Mouse (Mus musculus) heart, embryonic 15.5 days (tissue): ENCODE results near the gene Gsdma. TPM values are rescaled to one million over a fixed set of nuclear protein-coding genes. Genes with fewer than 3 reads are reported as not detected.

ENCODE experiments used
- ATAC-seq: fragments of 200-750 bp; cut with Nextera tagmentation; replicated peaks from 2 replicates; pipeline ENCODE4 v1.8.0; 2017; ENCODE audit warnings: low read depth, moderate TSS enrichment; ENCODE audit not compliant: insufficient number of reproducible peaks, insufficient read depth, low FRiP score
- H3K27ac ChIP-seq: fragments of 300-500 bp; sonication (generic); 2 replicates; pipeline ENCODE4 v1.5.1; 2015; ENCODE audit warnings: mild to moderate bottlenecking, inconsistent platforms
- H3K27me3 ChIP-seq: fragments of 300-500 bp; sonication (generic); 2 replicates; pipeline ENCODE4 v1.6.1; 2015; ENCODE audit warnings: inconsistent platforms
- H3K36me3 ChIP-seq: fragments of 300-500 bp; sonication (generic); 2 replicates; pipeline ENCODE4 v1.6.1; 2015; ENCODE audit warnings: mild to moderate bottlenecking, inconsistent platforms
- H3K4me1 ChIP-seq: fragments of 300-500 bp; sonication (generic); replicated peaks from 2 replicates; pipeline ENCODE4 v1.6.1; 2015; ENCODE audit warnings: inconsistent platforms
- H3K4me2 ChIP-seq: fragments of 300-500 bp; sonication (generic); 2 replicates; pipeline ENCODE4 v1.6.1; 2015; ENCODE audit warnings: inconsistent platforms, mild to moderate bottlenecking, moderate library complexity
- H3K4me3 ChIP-seq: fragments of 300-500 bp; sonication (generic); 2 replicates; pipeline ENCODE4 v1.5.1; 2015; ENCODE audit warnings: mild to moderate bottlenecking, inconsistent platforms
- H3K9ac ChIP-seq: fragments of 300-500 bp; sonication (generic); 2 replicates; pipeline ENCODE4 v1.6.1; 2015; ENCODE audit warnings: mild to moderate bottlenecking, inconsistent platforms
- H3K9me3 ChIP-seq: fragments of 300-500 bp; sonication (generic); replicated peaks from 2 replicates; pipeline ENCODE4 v1.6.1; 2016; ENCODE audit warnings: inconsistent platforms
- WGBS: fragments of 180-500 bp; shearing (Covaris S2); methylation state at CpG from one replicate; pipeline ENCODE4 v1.1.7; 2015; ENCODE audit warnings: mixed read lengths; 5-methylcytosine and 5-hydroxymethylcytosine counted together
- polyA plus RNA-seq: library from polyadenylated mRNA; unstranded; fragments of >200 nt; fragmentation: Nextera tagmentation; extraction: Ambion mirVana; gene quantifications from 2 replicates; pipeline ENCODE4 v1.2.1, GENCODE M21; 2015

The Gsdma gene
- polyA plus RNA-seq, 1 experiment from 2014 or later, result not detected

DNA sequence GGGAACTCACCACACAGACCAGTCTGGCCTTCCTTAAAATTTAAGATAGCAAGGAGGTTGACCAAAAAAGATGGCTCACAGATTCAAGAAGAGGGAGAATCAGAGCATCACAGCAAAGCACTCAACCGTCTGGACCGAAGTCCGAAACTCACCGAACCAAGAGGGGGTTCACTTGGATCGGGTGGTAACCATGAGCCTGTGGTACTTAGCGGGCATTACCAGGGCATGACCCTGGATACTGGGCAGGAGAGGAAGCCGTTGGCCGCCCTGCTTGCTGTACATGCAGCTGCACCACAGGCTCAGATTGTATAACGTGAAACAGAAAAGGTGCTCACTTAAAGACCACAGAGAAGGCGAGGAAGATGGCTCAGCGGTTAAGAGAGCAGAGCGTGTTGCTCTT, 33.1 kb downstream of the Gsdma start:
- Histone ChIP-seq H3K36me3 (peaks cover 34% of the 10 kb centered on the region), H3K4me3 (no peak overlapping the region), H3K4me2 (no peak overlapping the region), H3K27me3 (0 out of 2 replicates have a peak, but pooled peaks cover 3% of the 10 kb centered on the region), H3K27ac (no peak overlapping the region), H3K4me1 (peaks cover 25% of the 10 kb centered on the region), H3K9me3 (no peaks in the 10 kb centered on the region), H3K9ac (no peak overlapping the region)
- no peak for ATAC-seq
- 86% methylated on average over 12 of the region's 12 CpGs for WGBS

DNA sequence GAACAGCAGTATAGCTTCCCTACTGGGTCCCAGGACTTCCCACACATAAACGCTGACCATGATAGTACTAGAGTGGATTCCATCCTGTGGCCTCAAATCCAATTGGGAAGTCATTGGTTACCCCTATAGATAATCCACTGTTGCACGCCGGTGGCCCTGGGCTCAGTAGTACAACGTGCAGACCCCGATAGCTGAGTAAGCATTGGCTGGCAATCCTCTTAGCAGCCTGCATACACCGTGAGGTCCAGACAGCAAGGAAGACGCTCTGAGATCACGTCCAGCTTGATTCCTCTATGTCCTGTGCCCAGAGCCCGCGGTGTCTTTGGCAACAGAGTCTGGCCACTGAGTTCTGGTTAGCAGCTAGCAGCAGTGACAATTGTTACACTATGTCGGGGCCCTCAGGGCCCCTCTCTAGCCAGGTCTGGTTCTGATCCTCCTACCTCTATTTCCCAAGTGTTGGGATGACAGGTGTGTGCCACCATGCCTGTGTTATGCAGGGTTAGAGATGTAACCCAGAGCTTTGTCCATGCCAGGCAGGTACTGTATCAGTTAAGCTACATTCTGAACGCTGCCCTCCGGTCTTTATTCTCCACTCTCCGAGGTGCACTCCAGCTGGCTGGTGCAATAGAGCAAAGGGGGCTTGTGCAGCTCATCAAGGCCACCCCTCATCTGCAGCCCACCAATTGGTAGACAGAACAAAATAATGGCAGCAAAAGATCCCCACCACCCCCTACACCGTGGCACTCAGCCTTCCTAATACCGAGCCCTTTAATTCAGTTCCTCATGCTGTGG, 34.9 kb downstream of the Gsdma start:
- peaks cover 16% of the 10 kb centered on the region for H3K36me3 ChIP-seq
- ATAC-seq, result no peak
- H3K4me3 ChIP-seq, result no peak overlapping the region
- H3K27ac ChIP-seq, result no peak overlapping the region
- no peak overlapping the region for H3K4me2 ChIP-seq
- H3K4me1 ChIP-seq, result peaks cover 21% of the 10 kb centered on the region
- 0 out of 2 replicates have a peak, but pooled peaks cover 3% of the 10 kb centered on the region for H3K27me3 ChIP-seq
- H3K9me3 ChIP-seq, result no peaks in the 10 kb centered on the region
- 80% methylated on average over 16 of the region's 16 CpGs for WGBS
- H3K9ac ChIP-seq, result no peak overlapping the region

DNA sequence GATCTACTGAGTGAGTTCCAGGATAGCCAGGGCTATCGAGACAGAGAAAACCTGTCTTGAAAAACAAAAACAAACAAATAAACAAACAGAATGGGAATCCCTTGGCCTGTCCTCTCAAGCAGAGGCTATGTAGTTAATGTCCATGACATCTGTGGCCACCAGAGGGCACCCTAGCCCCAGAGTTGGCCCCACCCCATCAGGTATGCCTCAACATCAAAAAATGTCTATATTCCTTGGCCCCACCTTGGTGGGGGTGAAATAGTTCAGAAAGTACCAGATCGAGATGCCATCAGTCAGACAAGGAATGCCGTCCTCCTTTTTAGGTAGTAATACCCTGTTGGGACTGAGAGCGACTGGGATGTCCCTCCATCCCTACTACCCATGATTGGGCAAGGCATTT, 35.8 kb downstream of the Gsdma start:
- no peak for ATAC-seq
- Histone ChIP-seq H3K4me3 (no peak overlapping the region), H3K9ac (no peak overlapping the region), H3K36me3 (peaks cover 8% of the 10 kb centered on the region), H3K4me2 (no peak overlapping the region), H3K27me3 (0 out of 2 replicates have a peak, but pooled peaks cover 3% of the 10 kb centered on the region), H3K9me3 (no peaks in the 10 kb centered on the region), H3K27ac (no peak overlapping the region), H3K4me1 (peaks cover 19% of the 10 kb centered on the region)
- 24% methylated on average over 4 of the region's 4 CpGs for WGBS

DNA sequence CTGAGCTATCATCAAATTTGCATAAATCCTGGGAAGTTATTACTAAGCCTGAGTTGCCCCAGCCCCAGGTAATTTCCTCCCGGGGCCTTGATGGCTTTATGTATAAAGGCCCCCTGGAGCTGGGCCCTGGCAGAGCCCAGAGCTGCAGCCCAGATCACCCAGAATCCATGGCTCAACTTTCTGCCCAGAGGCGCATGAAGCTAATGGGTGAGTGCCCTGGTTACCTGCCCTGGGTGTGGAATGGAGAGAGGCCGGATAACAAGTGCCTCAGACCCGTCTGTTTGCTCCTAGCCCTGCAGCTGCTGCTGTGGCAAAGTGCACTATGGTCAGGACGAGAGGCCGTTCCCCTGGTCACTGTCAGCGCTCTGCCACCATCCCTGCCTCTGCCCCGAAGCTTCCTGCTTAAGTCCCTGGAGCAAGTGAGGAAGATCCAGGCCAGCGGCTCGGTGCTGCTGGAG, 37.1 kb downstream of the Gsdma start, which contains the start of gene Csf3:
Gene Csf3, plus strand, starts transcription at position 51 of the 458 bp plus-strand sequence.
- 50% methylated on average over 10 of the region's 10 CpGs for WGBS
- H3K27ac ChIP-seq, result no peak within 1 kb of the TSS
- H3K9ac ChIP-seq, result 0 out of 2 replicates have a peak within 1 kb of the TSS, but pooled peaks have one; percentile 1
- peaks cover 5% of the 10 kb centered on the region for H3K36me3 ChIP-seq
- H3K4me3 ChIP-seq, result no peak within 1 kb of the TSS
- ATAC-seq, result no peak
- no peak within 1 kb of the TSS for H3K4me2 ChIP-seq
- no peaks in the 10 kb centered on the region for H3K9me3 ChIP-seq
- 0 out of 2 replicates have a peak, but pooled peaks cover 3% of the 10 kb centered on the region for H3K27me3 ChIP-seq
- H3K4me1 ChIP-seq, result peaks cover 13% of the 10 kb centered on the region

DNA sequence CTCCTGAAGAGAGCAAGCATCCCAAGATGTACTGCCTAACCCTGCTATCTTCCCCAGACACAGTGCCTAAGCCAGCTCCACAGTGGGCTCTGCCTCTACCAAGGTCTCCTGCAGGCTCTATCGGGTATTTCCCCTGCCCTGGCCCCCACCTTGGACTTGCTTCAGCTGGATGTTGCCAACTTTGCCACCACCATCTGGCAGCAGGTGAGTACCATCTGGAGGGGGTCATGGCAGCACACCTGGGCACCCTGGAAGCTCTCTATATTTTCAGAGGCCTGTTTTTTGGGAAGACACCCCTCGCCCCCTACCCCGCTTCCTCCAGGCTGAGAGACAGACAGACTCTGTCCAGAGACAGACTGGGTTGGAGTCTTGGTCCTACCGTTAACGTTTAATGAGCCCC, 38.2 kb downstream of the Gsdma start:
- 59% methylated on average over 5 of the region's 5 CpGs for WGBS
- H3K9me3 ChIP-seq, result no peaks in the 10 kb centered on the region
- H3K4me2 ChIP-seq, result no peak overlapping the region
- H3K36me3 ChIP-seq, result peaks cover 12% of the 10 kb centered on the region
- ATAC-seq, result no peak
- H3K9ac ChIP-seq, result no peak overlapping the region
- peaks cover 15% of the 10 kb centered on the region for H3K4me1 ChIP-seq
- no peak overlapping the region for H3K27ac ChIP-seq
- no peak overlapping the region for H3K4me3 ChIP-seq
- 0 out of 2 replicates have a peak, but pooled peaks cover 3% of the 10 kb centered on the region for H3K27me3 ChIP-seq

DNA sequence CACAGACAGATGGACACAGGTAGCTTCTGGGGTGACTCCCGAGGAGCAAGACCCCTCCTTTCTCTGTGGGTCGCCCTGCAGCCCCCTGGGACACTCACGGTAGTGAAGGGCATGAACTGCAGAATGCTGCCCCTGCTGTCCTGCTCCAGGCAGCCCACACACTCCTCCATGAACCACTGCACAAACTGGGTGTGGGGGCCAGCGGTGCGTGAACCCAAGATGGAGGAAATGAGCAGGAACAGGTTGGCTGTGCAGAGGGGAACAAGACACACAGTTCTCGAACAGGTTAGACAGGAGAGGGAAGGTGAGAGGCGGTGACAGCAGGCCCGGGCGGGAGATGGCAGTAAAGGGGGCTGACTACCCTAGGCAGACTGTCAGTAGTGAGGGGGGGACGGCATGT, 40.9 kb downstream of the Gsdma start:
- Histone ChIP-seq H3K27ac (no peak overlapping the region), H3K4me3 (no peak overlapping the region), H3K4me2 (no peak overlapping the region), H3K27me3 (0 out of 2 replicates have a peak, but pooled peaks cover 3% of the 10 kb centered on the region), H3K9me3 (no peaks in the 10 kb centered on the region), H3K9ac (no peak overlapping the region), H3K36me3 (peaks cover 19% of the 10 kb centered on the region), H3K4me1 (peaks cover 39% of the 10 kb centered on the region)
- 85% methylated on average over 10 of the region's 10 CpGs for WGBS
- no peak for ATAC-seq

DNA sequence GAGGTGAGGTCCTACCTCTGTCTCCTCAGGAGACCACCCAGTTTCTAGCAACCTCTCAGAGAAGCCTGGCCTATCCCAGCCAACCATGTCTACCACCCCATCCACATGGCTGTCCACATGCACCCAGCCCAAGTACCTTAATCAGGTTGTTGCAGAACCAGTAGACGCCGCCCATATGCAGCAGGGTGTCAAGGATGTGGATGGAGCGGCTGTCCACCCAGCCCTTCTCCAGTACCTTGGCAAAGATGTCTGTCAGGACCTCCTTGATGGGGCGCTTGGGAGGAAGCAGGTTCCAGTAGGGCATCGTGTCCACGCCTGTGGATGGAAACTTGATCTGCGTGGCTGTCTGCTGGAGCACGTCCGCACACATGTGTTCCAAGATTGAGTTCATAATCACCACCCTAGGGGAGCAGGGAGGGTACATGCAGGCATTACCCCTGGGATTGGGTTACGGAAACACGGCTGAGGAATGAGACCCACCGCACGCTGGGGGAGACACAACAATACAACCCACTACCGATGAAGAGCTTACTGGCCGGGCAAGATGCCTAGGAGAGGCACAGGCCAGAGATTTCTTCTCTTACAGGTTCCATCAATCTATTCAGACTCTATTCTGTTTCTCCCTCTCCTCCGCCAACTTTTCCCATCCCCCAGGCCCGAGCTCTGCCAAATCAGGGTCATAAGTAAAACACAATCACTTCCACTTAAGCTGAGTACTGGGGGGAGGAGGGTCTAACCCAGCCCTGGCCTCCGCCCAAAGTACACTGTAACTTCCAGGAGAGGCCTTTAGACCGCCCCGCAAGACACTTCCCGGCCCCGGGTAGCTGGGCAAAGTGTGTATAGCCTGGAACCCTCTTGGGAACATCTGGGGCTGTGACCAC, 43.5 kb downstream of the Gsdma start:
- ATAC-seq, result peak; percentile 67

DNA sequence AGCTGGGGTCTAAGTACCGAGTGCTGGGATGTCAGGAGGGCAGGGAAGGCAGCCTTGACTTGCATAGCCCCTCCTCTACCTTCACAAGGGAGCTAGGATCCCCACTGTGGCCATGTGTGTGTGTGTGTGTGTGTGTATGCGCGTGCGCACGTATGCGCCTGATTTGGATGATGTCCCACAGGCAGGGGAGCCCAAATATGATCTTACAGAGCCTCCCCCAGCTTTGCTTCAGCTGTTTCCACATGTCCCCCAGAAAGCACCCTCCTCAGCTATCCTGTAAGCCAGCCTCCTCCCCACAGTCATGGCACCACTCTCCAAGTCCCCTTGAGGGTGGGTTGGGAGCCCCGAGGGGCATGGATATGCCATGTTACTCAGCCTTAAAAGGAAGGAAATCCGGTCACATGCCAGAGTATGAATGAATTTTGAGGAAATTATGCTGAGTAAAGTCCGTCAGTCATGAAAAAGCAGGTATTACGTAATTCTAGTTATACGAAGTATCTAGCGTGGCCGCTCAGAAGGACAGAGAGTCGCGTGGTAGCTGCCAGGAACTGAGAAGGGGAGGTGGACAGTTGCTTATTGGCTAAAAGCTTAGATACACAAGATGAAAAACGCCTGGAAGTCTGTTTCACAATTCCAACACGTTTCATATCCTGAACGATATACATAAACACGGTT, 44.3 kb downstream of the Gsdma start:
- peak overlapping the region; percentile 84 for H3K27ac ChIP-seq
- H3K4me2 ChIP-seq, result peak overlapping the region; percentile 19; the same call in 1 of the 2 replicates
- WGBS, result 72% methylated on average over 19 of the region's 19 CpGs
- H3K4me1 ChIP-seq, result peaks cover 37% of the 10 kb centered on the region
- H3K9me3 ChIP-seq, result no peaks in the 10 kb centered on the region
- H3K9ac ChIP-seq, result no peak overlapping the region
- H3K36me3 ChIP-seq, result peaks cover 35% of the 10 kb centered on the region
- no peaks in the 10 kb centered on the region for H3K27me3 ChIP-seq
- no peak overlapping the region for H3K4me3 ChIP-seq
- ATAC-seq, result no peak; the same call in 1 of the 2 replicates

More for the DNA sequence above, 43.5 kb downstream of the Gsdma start:
- 65% methylated on average over 22 of the region's 22 CpGs for WGBS
- H3K36me3 ChIP-seq, result peaks cover 28% of the 10 kb centered on the region
- H3K27ac ChIP-seq, result peak overlapping the region; percentile 84
- peaks cover 37% of the 10 kb centered on the region for H3K4me1 ChIP-seq
- H3K9ac ChIP-seq, result no peak overlapping the region
- H3K27me3 ChIP-seq, result no peaks in the 10 kb centered on the region
- peak overlapping the region; percentile 19; the same call in 1 of the 2 replicates for H3K4me2 ChIP-seq
- H3K4me3 ChIP-seq, result no peak overlapping the region
- no peaks in the 10 kb centered on the region for H3K9me3 ChIP-seq

DNA sequence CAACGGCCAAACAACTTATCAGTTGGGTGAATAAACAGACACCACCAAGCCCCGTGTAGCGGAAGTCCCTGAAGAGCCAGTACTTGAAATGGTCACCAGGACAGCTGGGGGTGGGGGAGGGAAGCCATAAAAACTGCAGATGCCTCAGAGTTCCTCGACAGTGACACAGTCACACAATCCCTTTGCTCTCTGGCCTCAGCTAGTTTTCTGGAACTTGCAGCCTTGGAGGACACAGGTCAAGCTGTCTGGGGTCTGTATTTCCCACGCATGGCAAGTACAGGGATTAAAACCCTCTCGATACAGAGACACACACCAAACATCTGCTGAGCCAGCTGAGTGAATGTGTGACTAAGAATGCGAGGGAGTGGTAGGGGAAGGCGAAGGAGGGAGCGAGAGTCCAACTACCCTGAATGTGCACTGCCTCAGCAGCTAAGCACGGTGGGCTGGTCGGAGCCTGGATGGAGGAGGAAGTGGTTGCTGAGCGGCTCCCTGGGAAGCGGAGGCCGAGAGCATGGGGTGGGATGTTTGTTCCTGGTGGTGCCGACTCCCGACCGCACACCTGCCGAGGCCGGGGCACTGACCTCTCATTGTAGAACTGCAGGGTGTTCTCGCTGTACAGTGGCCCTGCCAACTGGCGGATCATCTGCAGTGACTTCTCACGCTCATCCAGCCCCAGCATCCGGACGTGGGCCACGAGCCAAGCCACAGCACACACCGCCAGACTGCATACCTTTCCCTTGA, 45.0 kb downstream of the Gsdma start:
- no peak for ATAC-seq
- 0 out of 2 replicates have a peak overlapping the region, but pooled peaks have one; percentile 13 for H3K9ac ChIP-seq
- H3K27ac ChIP-seq, result peak overlapping the region; percentile 84
- no peak overlapping the region for H3K4me3 ChIP-seq
- H3K9me3 ChIP-seq, result no peaks in the 10 kb centered on the region
- peaks cover 43% of the 10 kb centered on the region for H3K36me3 ChIP-seq
- WGBS, result 56% methylated on average over 26 of the region's 26 CpGs
- 0 out of 2 replicates have a peak overlapping the region, but pooled peaks have one; percentile 0 for H3K4me2 ChIP-seq
- peaks cover 37% of the 10 kb centered on the region for H3K4me1 ChIP-seq
- H3K27me3 ChIP-seq, result no peaks in the 10 kb centered on the region

DNA sequence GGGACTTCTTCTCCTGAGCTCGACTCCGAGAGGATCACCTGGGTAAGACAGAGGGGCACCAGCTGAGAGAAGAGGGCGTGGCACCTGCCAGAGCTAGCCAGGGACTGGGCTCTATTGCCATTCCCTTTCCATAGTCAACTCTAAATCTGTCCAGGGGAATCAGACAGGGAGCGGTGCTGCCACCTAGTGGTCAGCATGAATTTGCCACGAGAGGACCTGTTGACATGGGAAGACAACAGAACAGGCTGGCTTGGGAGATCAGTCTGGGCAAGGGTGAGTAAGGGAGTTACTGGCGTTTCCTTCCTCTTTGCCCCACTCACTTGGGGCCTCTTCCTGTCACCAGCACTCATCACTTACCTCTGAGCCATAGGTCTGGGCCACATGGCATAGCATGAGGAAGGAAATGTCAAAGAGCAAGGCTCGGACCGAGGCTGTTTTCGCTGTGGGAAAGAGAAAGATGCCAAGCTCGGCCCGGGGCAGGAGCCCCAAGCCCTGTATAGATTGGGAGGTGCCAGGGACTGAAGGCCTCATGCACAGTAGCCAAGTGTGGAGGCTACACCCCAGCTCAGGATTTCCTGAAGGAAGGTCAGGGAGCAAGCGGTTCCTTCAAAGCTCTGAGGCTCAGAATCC, 46.4 kb downstream of the Gsdma start:
- 38% methylated on average over 12 of the region's 12 CpGs for WGBS
- Histone ChIP-seq H3K27ac (peak overlapping the region; percentile 84), H3K4me3 (no peak overlapping the region), H3K4me1 (peaks cover 37% of the 10 kb centered on the region), H3K9me3 (no peaks in the 10 kb centered on the region), H3K9ac (no peak overlapping the region), H3K27me3 (no peaks in the 10 kb centered on the region), H3K4me2 (0 out of 2 replicates have a peak overlapping the region, but pooled peaks have one; percentile 14), H3K36me3 (peaks cover 48% of the 10 kb centered on the region; the same call in 1 of the 2 replicates)
- peak; percentile 21; the same call in 1 of the 2 replicates for ATAC-seq
